Mouse (Mus musculus) testis, adult 2 months (tissue): ENCODE data around the gene H2-Aa.

Source experiments
- CTCF ChIP-seq: fragments of 200-500 bp; IDR thresholded peaks from 2 replicates; pipeline ENCODE4 v1.5.1; 2012; ENCODE audit warnings: low read depth, mild to moderate bottlenecking, inconsistent platforms, low read length, moderate library complexity; ENCODE audit not compliant: control insufficient read depth, insufficient read depth, insufficient replicate concordance
- POLR2A ChIP-seq: fragments of 200-500 bp; IDR thresholded peaks from 2 replicates; pipeline ENCODE4 v1.6.1; 2012; ENCODE audit warnings: low read depth, mild to moderate bottlenecking, inconsistent platforms, low read length, moderate library complexity; ENCODE audit not compliant: control insufficient read depth

DNA sequence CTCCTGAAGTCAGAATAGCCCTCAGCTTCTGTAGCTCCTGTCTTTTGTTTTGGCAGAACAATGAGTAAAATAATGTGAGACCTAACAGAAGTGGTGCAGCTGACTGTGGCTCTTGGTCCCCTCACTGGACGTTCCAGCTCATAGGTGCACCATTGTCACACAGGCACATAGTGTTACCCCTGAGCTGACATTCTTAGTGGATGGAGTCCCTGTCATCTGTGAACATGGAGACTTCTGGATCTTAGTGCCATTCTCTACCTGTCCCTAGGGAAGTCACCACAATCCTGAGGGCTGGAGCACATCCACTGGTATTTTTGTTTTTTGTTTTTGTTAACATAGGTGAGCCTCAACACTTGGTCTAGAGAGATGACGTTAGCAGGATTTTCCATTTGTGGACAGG lies 16.7 kb downstream of the H2-Aa start:
- no peak for TF ChIP-seq CTCF
- TF ChIP-seq POLR2A: no peak
